Mouse (Mus musculus) forebrain, embryonic 13.5 days (tissue): Measurements from ENCODE around the gene Bub1b. TPM values are rescaled to one million over a fixed set of nuclear protein-coding genes. Genes with fewer than 3 reads are reported as not detected.
"Not testable (repeated sequence)": the region's sequence is repeated elsewhere in the genome, so short reads cannot be mapped to it uniquely, and the experiment has no call there.

Experiments used
- ATAC-seq: fragments of 200-750 bp; cut with Nextera tagmentation; 2 replicates; pipeline ENCODE4 v1.8.0; 2017
- H3K27ac ChIP-seq: fragments of 300-500 bp; sonication (generic); 2 replicates; pipeline ENCODE4 v1.5.1; 2015; ENCODE audit warnings: inconsistent platforms, mild to moderate bottlenecking, moderate library complexity
- H3K27me3 ChIP-seq: fragments of 300-500 bp; sonication (generic); 2 replicates; pipeline ENCODE4 v1.6.1; 2015; ENCODE audit warnings: mild to moderate bottlenecking, inconsistent platforms
- H3K36me3 ChIP-seq: fragments of 300-500 bp; sonication (generic); 2 replicates; pipeline ENCODE4 v1.6.1; 2015; ENCODE audit warnings: mild to moderate bottlenecking, inconsistent platforms; ENCODE audit not compliant: poor library complexity, severe bottlenecking
- H3K4me1 ChIP-seq: fragments of 300-500 bp; sonication (generic); 2 replicates; pipeline ENCODE4 v1.6.1; 2015; ENCODE audit warnings: inconsistent platforms
- H3K4me2 ChIP-seq: fragments of 300-500 bp; sonication (generic); 2 replicates; pipeline ENCODE4 v1.6.1; 2015; ENCODE audit warnings: inconsistent platforms, mild to moderate bottlenecking, moderate library complexity
- H3K4me3 ChIP-seq: fragments of 300-500 bp; sonication (generic); 2 replicates; pipeline ENCODE4 v1.5.1; 2015; ENCODE audit warnings: mild to moderate bottlenecking, inconsistent platforms
- H3K9ac ChIP-seq: fragments of 300-500 bp; sonication (generic); 2 replicates; pipeline ENCODE4 v1.6.1; 2015; ENCODE audit warnings: mild to moderate bottlenecking, inconsistent platforms
- H3K9me3 ChIP-seq: fragments of 300-500 bp; sonication (generic); replicated peaks from 2 replicates; pipeline ENCODE4 v1.6.1; 2016; ENCODE audit warnings: inconsistent platforms
- WGBS: fragments of 180-500 bp; shearing (Covaris S2); methylation state at CpG from one replicate; pipeline ENCODE4 v1.1.7; 2015; 5-methylcytosine and 5-hydroxymethylcytosine counted together
- polyA plus RNA-seq: library from polyadenylated mRNA; unstranded; fragments of >200 nt; fragmentation: Nextera tagmentation; extraction: Ambion mirVana; gene quantifications from 2 replicates; pipeline ENCODE4 v1.2.1, GENCODE M21; 2015

Bub1b gene
- polyA plus RNA-seq, 1 experiment from 2014 or later, result 80.7 TPM

- H3K9ac ChIP-seq, result no peak overlapping the region
- H3K27me3 ChIP-seq, result no peaks in the 10 kb centered on the region
- no peak for ATAC-seq
- H3K4me1 ChIP-seq, result no peaks in the 10 kb centered on the region
- H3K9me3 ChIP-seq, result no peaks in the 10 kb centered on the region
- H3K4me2 ChIP-seq, result no peak overlapping the region
- H3K27ac ChIP-seq, result no peak overlapping the region
- H3K36me3 ChIP-seq, result peaks cover 78% of the 10 kb centered on the region
- H3K4me3 ChIP-seq, result no peak overlapping the region
- 86% methylated on average over 8 of the region's 8 CpGs for WGBS
These were observed 22.6 kb downstream of the Bub1b start for GRCm38 (mm10) chr2:118620608-118621007.

GRCm38 (mm10) chr2:118629276-118629675, 31.3 kb downstream of the Bub1b start:
- peaks cover 81% of the 10 kb centered on the region for H3K36me3 ChIP-seq
- 97% methylated on average over 6 of the region's 6 CpGs for WGBS

GRCm38 (mm10) chr2:118633441-118633840, 35.4 kb downstream of the Bub1b start:
- Histone ChIP-seq H3K9me3 (no peaks in the 10 kb centered on the region), H3K27me3 (no peaks in the 10 kb centered on the region), H3K27ac (no peak overlapping the region), H3K36me3 (peaks cover 85% of the 10 kb centered on the region), H3K9ac (0 out of 2 replicates have a peak overlapping the region, but pooled peaks have one; percentile 34), H3K4me2 (no peak overlapping the region), H3K4me3 (no peak overlapping the region), H3K4me1 (no peaks in the 10 kb centered on the region)
- WGBS, result 46% methylated on average over 5 of the region's 5 CpGs
- no peak for ATAC-seq

More at GRCm38 (mm10) chr2:118629276-118629675, 31.3 kb downstream of the Bub1b start:
- Histone ChIP-seq H3K27me3 (no peaks in the 10 kb centered on the region), H3K4me1 (no peaks in the 10 kb centered on the region), H3K4me3 (no peak overlapping the region), H3K27ac (no peak overlapping the region), H3K9ac (no peak overlapping the region), H3K4me2 (no peak overlapping the region), H3K9me3 (no peaks in the 10 kb centered on the region)
- ATAC-seq, result no peak

- Histone ChIP-seq H3K4me3 (no peak overlapping the region), H3K9ac (no peak overlapping the region), H3K27ac (no peak overlapping the region), H3K36me3 (peaks cover 84% of the 10 kb centered on the region), H3K4me1 (no peaks in the 10 kb centered on the region), H3K4me2 (no peak overlapping the region), H3K27me3 (no peaks in the 10 kb centered on the region), H3K9me3 (no peaks in the 10 kb centered on the region)
- no peak for ATAC-seq
- 78% methylated on average over 5 of the region's 5 CpGs for WGBS
These were observed 39.2 kb downstream of the Bub1b start for GRCm38 (mm10) chr2:118637258-118637657.

GRCm38 (mm10) chr2:118637888-118638526, 40.0 kb downstream of the Bub1b start:
- ATAC-seq, result peak; percentile 74
- H3K4me1 ChIP-seq, result no peaks in the 10 kb centered on the region
- H3K36me3 ChIP-seq, result peaks cover 84% of the 10 kb centered on the region
- H3K9me3 ChIP-seq, result no peaks in the 10 kb centered on the region
- no peak overlapping the region for H3K27ac ChIP-seq
- no peaks in the 10 kb centered on the region for H3K27me3 ChIP-seq
- H3K4me2 ChIP-seq, result no peak overlapping the region
- H3K4me3 ChIP-seq, result no peak overlapping the region
- 44% methylated on average over 8 of the region's 8 CpGs for WGBS
- no peak overlapping the region for H3K9ac ChIP-seq

- no peaks in the 10 kb centered on the region for H3K9me3 ChIP-seq
- no peak for ATAC-seq
- peaks cover 84% of the 10 kb centered on the region for H3K36me3 ChIP-seq
- no peaks in the 10 kb centered on the region for H3K27me3 ChIP-seq
- no peak overlapping the region for H3K4me3 ChIP-seq
- no peak overlapping the region for H3K4me2 ChIP-seq
- H3K27ac ChIP-seq, result no peak overlapping the region
- no peak overlapping the region for H3K9ac ChIP-seq
- no peaks in the 10 kb centered on the region for H3K4me1 ChIP-seq
- WGBS, result 93% methylated on average over 8 of the region's 8 CpGs
These were observed 40.7 kb downstream of the Bub1b start for GRCm38 (mm10) chr2:118638686-118639085.

- no peaks in the 10 kb centered on the region for H3K9me3 ChIP-seq
- no peak for ATAC-seq
- no peaks in the 10 kb centered on the region for H3K4me1 ChIP-seq
- 64% methylated on average over 2 of the region's 2 CpGs for WGBS
- no peak overlapping the region for H3K9ac ChIP-seq
- H3K36me3 ChIP-seq, result peaks cover 78% of the 10 kb centered on the region
- no peaks in the 10 kb centered on the region for H3K27me3 ChIP-seq
- H3K4me2 ChIP-seq, result no peak overlapping the region
- no peak overlapping the region for H3K4me3 ChIP-seq
- H3K27ac ChIP-seq, result no peak overlapping the region
These were observed 43.1 kb downstream of the Bub1b start for GRCm38 (mm10) chr2:118641147-118641546.

GRCm38 (mm10) chr2:118642431-118642830, 44.4 kb downstream of the Bub1b start:
- Histone ChIP-seq H3K4me1 (no peaks in the 10 kb centered on the region), H3K27me3 (no peaks in the 10 kb centered on the region), H3K4me3 (no peak overlapping the region), H3K9me3 (no peaks in the 10 kb centered on the region), H3K9ac (no peak overlapping the region), H3K27ac (no peak overlapping the region), H3K4me2 (no peak overlapping the region), H3K36me3 (peaks cover 69% of the 10 kb centered on the region)
- no peak for ATAC-seq
- WGBS, result 88% methylated on average over 3 of the region's 3 CpGs

- H3K27me3 ChIP-seq, result no peaks in the 10 kb centered on the region
- peaks cover 69% of the 10 kb centered on the region for H3K36me3 ChIP-seq
- no peaks in the 10 kb centered on the region for H3K9me3 ChIP-seq
- WGBS, result 72% methylated on average over 3 of the region's 3 CpGs
- no peak for ATAC-seq
- no peak overlapping the region for H3K4me3 ChIP-seq
- no peak overlapping the region for H3K27ac ChIP-seq
- no peak overlapping the region for H3K4me2 ChIP-seq
- no peak overlapping the region for H3K9ac ChIP-seq
- H3K4me1 ChIP-seq, result no peaks in the 10 kb centered on the region
These were observed 44.9 kb downstream of the Bub1b start for GRCm38 (mm10) chr2:118642942-118643341.

- no peak overlapping the region for H3K9ac ChIP-seq
- H3K4me3 ChIP-seq, result no peak overlapping the region
- H3K9me3 ChIP-seq, result 0 out of 2 replicates have a peak, but pooled peaks cover 4% of the 10 kb centered on the region
- peaks cover 34% of the 10 kb centered on the region for H3K36me3 ChIP-seq
- 87% methylated on average over 5 of the region's 5 CpGs for WGBS
- no peak overlapping the region for H3K27ac ChIP-seq
- no peak overlapping the region for H3K4me2 ChIP-seq
- ATAC-seq, result no peak
- H3K4me1 ChIP-seq, result no peaks in the 10 kb centered on the region
- H3K27me3 ChIP-seq, result no peaks in the 10 kb centered on the region
These were observed 48.7 kb downstream of the Bub1b start for GRCm38 (mm10) chr2:118646665-118647064.

GRCm38 (mm10) chr2:118650697-118651096, 52.7 kb downstream of the Bub1b start:
- not testable (repeated sequence) for H3K9me3 ChIP-seq, H3K36me3 ChIP-seq, H3K4me1 ChIP-seq, H3K4me2 ChIP-seq, ATAC-seq, H3K27me3 ChIP-seq, H3K9ac ChIP-seq, H3K27ac ChIP-seq, H3K4me3 ChIP-seq
- 43% methylated on average over 2 of the region's 2 CpGs for WGBS

GRCm38 (mm10) chr2:118656688-118657281, 58.8 kb downstream of the Bub1b start:
- no peaks in the 10 kb centered on the region for H3K9me3 ChIP-seq
- H3K4me2 ChIP-seq, result no peak overlapping the region
- no peak overlapping the region for H3K4me3 ChIP-seq
- H3K36me3 ChIP-seq, result no peaks in the 10 kb centered on the region
- WGBS, result 16% methylated on average over 3 of the region's 3 CpGs
- H3K9ac ChIP-seq, result peak overlapping the region; percentile 26; the same call in 1 of the 2 replicates
- H3K4me1 ChIP-seq, result peaks cover 27% of the 10 kb centered on the region
- H3K27me3 ChIP-seq, result no peaks in the 10 kb centered on the region
- peak; percentile 29; the same call in 1 of the 2 replicates for ATAC-seq
- H3K27ac ChIP-seq, result peak overlapping the region; percentile 4
